Mouse (Mus musculus): Measurements from ENCODE around the gene 2510009E07Rik. TPM values are rescaled to one million over a fixed set of nuclear protein-coding genes. Genes with fewer than 3 reads are reported as not detected.

2510009E07Rik gene
- total and polyA plus RNA-seq, 3 experiments, result not detected

GRCm38 (mm10) chr16:21646496-21646895 lies 48.0 kb downstream of the 2510009E07Rik start:
- Histone ChIP-seq H3K4me2 (ENCODE audit: insufficient read depth, low read depth, poor library complexity, severe bottlenecking) (no peak overlapping the region), H3K9me3 (replicated peaks; ENCODE audit: low read length) (no peaks in the 10 kb centered on the region), H3K4me1 (ENCODE audit: control insufficient read depth in 1 of 2, insufficient read depth in 2 of 2) (peaks cover 20 to 57% of the 10 kb centered on the region in 2 experiments), H3K4me3 (replicated peaks in 1 of 3; ENCODE audit: low read depth in 2 of 3, low read length in 2 of 3, poor library complexity in 1 of 3) (no peak overlapping the region), H3K36me3 (replicated peaks in 1 of 2; ENCODE audit: control insufficient read depth in 1 of 2, insufficient read depth in 1 of 2, low read length in 1 of 2) (peaks cover 0 to 14% of the 10 kb centered on the region in 2 experiments), H3K27me3 (replicated peaks) (no peaks in the 10 kb centered on the region), H3K27ac (ENCODE audit: insufficient read depth, low read depth) (no peak overlapping the region), H3K9ac (ENCODE audit: insufficient read depth, low read depth) (no peak overlapping the region), H3K79me2 (replicated peaks; ENCODE audit: control insufficient read depth, extremely low read depth, insufficient read depth, poor library complexity, severe bottlenecking) (no peaks in the 10 kb centered on the region)
- TF ChIP-seq GABPA (IDR thresholded peaks at IDR 0.05; ENCODE audit: insufficient replicate concordance, low read depth, low read length) (no peak), TBP (conservative IDR thresholded peaks at IDR 0.05; ENCODE audit: low read depth, low read length) (no peak), POLR2AphosphoS2 (IDR thresholded peaks at IDR 0.05; ENCODE audit: low read depth, low read length) (no peak), ZC3H11A (IDR thresholded peaks at IDR 0.05; ENCODE audit: low read depth, low read length) (no peak), PAX5 (IDR thresholded peaks at IDR 0.05; ENCODE audit: low read length) (no peak), IRF4 (IDR thresholded peaks at IDR 0.05; ENCODE audit: low read depth, low read length) (no peak), SMC3 (IDR thresholded peaks at IDR 0.05; ENCODE audit: low read depth, low read length) (no peak), POLR2A (IDR thresholded peaks at IDR 0.05; ENCODE audit: low read depth, low read length) (no peak), USF2 (conservative IDR thresholded peaks at IDR 0.05; ENCODE audit: low read depth, low read length) (no peak), MXI1 (IDR thresholded peaks at IDR 0.05; ENCODE audit: low read depth, low read length) (no peak), CTCF (conservative IDR thresholded peaks at IDR 0.05 in 1 of 2, IDR thresholded peaks at IDR 0.05 in 1 of 2; ENCODE audit: low read depth in 2 of 2, low read length in 2 of 2) (no peak), USF1 (IDR thresholded peaks at IDR 0.05; ENCODE audit: low read depth, low read length) (no peak), HCFC1 (IDR thresholded peaks at IDR 0.05; ENCODE audit: low read depth, low read length) (no peak), CHD2 (IDR thresholded peaks at IDR 0.05; ENCODE audit: low read length) (no peak), ZNF384 (IDR thresholded peaks at IDR 0.05; ENCODE audit: low read depth, low read length) (no peak), KAT2A (IDR thresholded peaks at IDR 0.05; ENCODE audit: insufficient replicate concordance, low read length) (no peak), MYC (IDR thresholded peaks at IDR 0.05; ENCODE audit: low read depth, low read length) (no peak)
- dilution Hi-C loops (cut with MboI; ENCODE audit: extremely low pct_ligation_motif_present, extremely low pct_unique_long_range_greater_than_20kb, low sequenced_read_pairs), result no loop called here
- in situ Hi-C loops (cut with MboI; ENCODE audit: low pct_ligation_motif_present, low pct_unique_long_range_greater_than_20kb, low sequenced_read_pairs), result no loop called here
- no peak for DNase-seq (ENCODE audit: extremely low read depth)

- in situ Hi-C loops (cut with MboI; ENCODE audit: low pct_ligation_motif_present, low pct_unique_long_range_greater_than_20kb, low sequenced_read_pairs), result no loop called here
Observed at GRCm38 (mm10) chr16:21645915-21646314, 48.5 kb downstream of the 2510009E07Rik start.

More at GRCm38 (mm10) chr16:21645915-21646314, 48.5 kb downstream of the 2510009E07Rik start:
- Histone ChIP-seq H3K27ac (ENCODE audit: insufficient read depth, low read depth) (no peak overlapping the region), H3K4me3 (replicated peaks in 1 of 3; ENCODE audit: low read depth in 2 of 3, low read length in 2 of 3, poor library complexity in 1 of 3) (no peak overlapping the region), H3K9ac (ENCODE audit: insufficient read depth, low read depth) (no peak overlapping the region), H3K27me3 (replicated peaks) (no peaks in the 10 kb centered on the region), H3K79me2 (replicated peaks; ENCODE audit: control insufficient read depth, extremely low read depth, insufficient read depth, poor library complexity, severe bottlenecking) (no peaks in the 10 kb centered on the region), H3K9me3 (replicated peaks; ENCODE audit: low read length) (no peaks in the 10 kb centered on the region), H3K4me2 (ENCODE audit: insufficient read depth, low read depth, poor library complexity, severe bottlenecking) (no peak overlapping the region), H3K36me3 (replicated peaks in 1 of 2; ENCODE audit: control insufficient read depth in 1 of 2, insufficient read depth in 1 of 2, low read length in 1 of 2) (peaks cover 0 to 16% of the 10 kb centered on the region in 2 experiments), H3K4me1 (ENCODE audit: control insufficient read depth in 1 of 2, insufficient read depth in 2 of 2) (peaks cover 26 to 63% of the 10 kb centered on the region in 2 experiments)
- TF ChIP-seq MAFK (IDR thresholded peaks at IDR 0.05; ENCODE audit: insufficient replicate concordance, low read length), result no peak
- no peak for TF ChIP-seq ETS1 (conservative IDR thresholded peaks at IDR 0.05; ENCODE audit: low read depth, low read length)
- no peak for TF ChIP-seq CHD2 (IDR thresholded peaks at IDR 0.05; ENCODE audit: low read length)
- TF ChIP-seq RAD21 (IDR thresholded peaks at IDR 0.05; ENCODE audit: low read depth, low read length), result no peak
- TF ChIP-seq KAT2A (IDR thresholded peaks at IDR 0.05; ENCODE audit: insufficient replicate concordance, low read length), result no peak
- TF ChIP-seq MYC (IDR thresholded peaks at IDR 0.05; ENCODE audit: low read depth, low read length), result no peak
- TF ChIP-seq GABPA (IDR thresholded peaks at IDR 0.05; ENCODE audit: insufficient replicate concordance, low read depth, low read length), result no peak
- no peak for TF ChIP-seq ELF1 (IDR thresholded peaks at IDR 0.05; ENCODE audit: low read depth, low read length)
- no peak for TF ChIP-seq SIN3A (IDR thresholded peaks at IDR 0.05; ENCODE audit: low read length)
- no peak for TF ChIP-seq TBP (conservative IDR thresholded peaks at IDR 0.05; ENCODE audit: low read depth, low read length)
- TF ChIP-seq JUN (IDR thresholded peaks at IDR 0.05; ENCODE audit: insufficient read depth, low read depth, low read length), result no peak
- no peak for TF ChIP-seq POLR2A (IDR thresholded peaks at IDR 0.05; ENCODE audit: low read depth, low read length)
- TF ChIP-seq USF2 (conservative IDR thresholded peaks at IDR 0.05; ENCODE audit: low read depth, low read length), result no peak
- TF ChIP-seq CTCF (conservative IDR thresholded peaks at IDR 0.05 in 1 of 2, IDR thresholded peaks at IDR 0.05 in 1 of 2; ENCODE audit: low read depth in 2 of 2, low read length in 2 of 2), result no peak
- DNase-seq (ENCODE audit: extremely low read depth), result no peak
- dilution Hi-C loops (cut with MboI; ENCODE audit: extremely low pct_ligation_motif_present, extremely low pct_unique_long_range_greater_than_20kb, low sequenced_read_pairs), result no loop called here
